Mouse (Mus musculus): ENCODE data around the gene Vax1.

The Vax1 gene

DNA sequence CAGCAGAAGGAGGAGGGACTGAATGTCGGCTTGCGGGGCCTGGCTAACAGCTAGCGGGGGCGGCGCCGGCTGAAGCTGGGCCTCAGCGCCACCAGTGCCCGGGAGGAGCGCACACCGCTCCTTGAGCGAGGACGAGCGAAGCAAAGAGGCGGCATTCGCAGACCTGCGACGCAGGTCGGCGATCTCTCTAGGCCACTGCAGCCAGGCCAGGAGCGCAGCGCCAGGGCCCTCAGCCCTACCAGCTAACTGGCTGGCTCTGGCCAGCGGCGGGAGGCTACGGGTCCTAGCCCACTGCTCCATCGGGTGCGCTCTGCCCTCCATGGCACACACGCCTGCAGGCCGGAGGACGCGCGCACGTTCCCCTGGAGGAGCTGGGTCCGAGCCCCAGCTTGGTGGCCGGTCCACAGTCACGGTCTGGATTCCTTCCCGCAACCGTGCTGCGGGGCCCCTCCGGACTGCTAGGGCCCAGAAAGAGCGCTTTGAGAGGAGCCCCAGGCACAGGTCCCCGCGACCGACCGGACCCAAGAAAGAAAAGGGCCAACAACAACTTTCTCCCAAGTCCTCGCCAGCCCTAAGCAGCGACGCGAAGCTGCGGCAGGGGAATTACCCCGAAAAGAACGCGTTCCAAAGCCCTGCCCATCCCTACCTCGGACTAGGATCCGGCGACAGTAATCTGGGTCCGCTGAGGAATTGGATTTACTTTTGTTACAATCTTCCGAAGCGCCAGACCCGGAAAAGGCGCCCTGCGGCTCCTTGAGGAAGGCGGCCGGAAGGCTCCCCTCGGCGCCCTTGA, 517 bp downstream of the Vax1 start:
- DNase-seq (ENCODE audit: low read depth, low spot score): no peak

DNA sequence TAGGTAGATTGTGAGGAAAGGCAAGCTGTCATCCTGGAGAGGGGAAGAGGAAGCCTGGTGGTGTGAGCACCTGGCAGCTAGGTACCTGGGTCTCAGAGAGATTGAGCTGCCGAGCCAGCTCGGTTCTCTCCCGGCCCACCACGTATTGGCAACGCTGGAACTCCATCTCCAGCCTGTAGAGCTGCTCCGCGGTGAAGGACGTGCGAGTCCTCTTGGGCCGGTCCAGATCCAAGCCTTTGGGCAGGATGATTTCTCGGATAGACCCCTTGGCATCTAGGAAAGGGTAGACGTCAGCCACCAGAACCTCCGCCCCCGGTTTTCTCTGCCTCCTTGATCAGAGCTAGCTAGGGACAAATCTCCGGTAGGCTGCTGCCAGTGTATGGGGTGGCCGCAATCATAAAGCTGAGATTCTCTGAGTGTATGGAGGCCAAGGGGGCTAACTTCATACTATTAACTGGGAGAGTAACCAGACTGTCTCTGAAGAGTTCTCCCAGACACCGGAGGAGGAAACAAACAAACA, 1.4 kb downstream of the Vax1 start:
- DNase-seq (ENCODE audit: low read depth, low spot score): no peak

DNA sequence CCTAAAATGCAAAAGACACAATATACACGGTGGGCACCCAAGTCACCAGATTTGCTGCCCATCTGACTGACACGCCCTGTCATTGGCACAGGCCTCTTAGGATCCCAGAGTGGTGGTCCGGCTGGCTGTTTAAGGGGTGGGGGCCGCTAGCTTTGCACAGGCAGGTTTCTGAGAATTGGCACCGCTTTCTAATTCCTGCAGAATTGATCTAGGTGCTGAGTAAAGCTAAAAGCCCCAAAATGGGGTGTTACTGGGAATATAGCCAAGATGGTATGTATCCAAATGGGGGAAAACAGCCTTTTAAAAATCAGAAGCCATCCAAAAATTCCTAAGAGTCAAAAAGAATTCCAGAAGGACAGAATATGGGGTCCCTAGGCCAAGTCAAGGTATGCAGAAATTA, 2.0 kb downstream of the Vax1 start:
- DNase-seq (ENCODE audit: low read depth, low spot score): no peak

DNA sequence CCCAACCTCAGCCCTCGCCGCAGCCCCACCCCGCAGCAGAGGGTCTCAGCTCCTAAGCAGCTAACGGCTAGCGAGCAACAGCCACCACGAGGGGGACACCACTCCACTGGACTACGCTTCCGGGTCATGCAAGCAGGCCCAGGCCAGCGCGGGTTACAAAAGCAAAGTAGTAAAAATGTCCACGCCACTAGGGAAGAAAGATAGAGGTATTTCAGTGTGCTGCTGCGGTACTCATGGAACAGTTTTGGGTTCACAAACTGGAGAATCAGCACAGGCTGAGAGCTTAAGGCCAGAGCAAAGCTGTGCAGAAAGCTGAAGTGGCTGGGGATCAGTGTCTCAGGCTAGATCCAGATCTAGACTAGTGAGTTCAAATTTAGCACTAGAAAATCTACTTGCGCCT, 3.0 kb downstream of the Vax1 start:
- no peak for DNase-seq (ENCODE audit: low read depth, low spot score)

DNA sequence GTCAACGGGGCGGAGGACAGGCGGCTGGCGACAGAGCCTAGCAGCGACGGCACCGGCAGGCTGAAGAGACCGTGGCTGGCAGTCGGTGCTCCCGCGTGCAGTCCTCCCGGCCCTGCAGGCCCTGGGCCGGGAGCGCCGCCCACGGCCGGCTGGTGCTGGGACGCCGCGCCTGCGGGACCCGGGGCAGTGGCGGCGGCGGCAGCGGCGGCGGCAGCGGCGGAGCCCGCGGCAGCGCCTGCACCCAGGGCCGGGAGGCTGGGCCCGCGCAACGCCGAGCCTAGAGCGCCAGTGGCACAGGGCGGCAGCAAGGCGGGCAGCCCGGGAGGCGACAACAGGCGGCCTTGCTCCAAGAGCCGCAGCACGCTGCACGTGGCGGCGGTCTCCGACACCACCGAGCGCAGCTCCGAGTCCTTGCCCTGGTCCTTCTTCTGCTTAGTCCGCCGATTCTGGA, 3.5 kb downstream of the Vax1 start:
- DNase-seq (ENCODE audit: low read depth, low spot score): no peak

DNA sequence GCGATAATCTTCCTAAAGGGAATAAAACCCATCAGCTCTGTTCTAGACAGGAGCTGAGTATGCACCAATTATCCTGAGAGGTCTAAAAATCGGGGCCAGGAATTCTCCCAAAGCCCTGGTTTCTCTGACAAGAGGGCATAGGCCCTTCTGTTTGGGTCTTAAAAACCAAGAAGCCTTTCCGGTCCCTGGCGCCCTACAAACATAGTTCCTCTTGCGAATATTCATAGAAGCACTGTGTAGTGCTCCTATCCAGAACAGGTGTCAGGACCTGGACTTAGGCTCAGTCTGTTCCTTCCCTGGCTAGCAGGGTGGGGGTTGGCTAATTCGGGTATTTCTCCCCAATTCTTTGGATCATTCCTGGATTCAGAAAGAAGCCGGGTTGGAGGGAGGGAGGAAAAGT, 4.3 kb downstream of the Vax1 start:
- no peak for DNase-seq (ENCODE audit: low read depth, low spot score)

DNA sequence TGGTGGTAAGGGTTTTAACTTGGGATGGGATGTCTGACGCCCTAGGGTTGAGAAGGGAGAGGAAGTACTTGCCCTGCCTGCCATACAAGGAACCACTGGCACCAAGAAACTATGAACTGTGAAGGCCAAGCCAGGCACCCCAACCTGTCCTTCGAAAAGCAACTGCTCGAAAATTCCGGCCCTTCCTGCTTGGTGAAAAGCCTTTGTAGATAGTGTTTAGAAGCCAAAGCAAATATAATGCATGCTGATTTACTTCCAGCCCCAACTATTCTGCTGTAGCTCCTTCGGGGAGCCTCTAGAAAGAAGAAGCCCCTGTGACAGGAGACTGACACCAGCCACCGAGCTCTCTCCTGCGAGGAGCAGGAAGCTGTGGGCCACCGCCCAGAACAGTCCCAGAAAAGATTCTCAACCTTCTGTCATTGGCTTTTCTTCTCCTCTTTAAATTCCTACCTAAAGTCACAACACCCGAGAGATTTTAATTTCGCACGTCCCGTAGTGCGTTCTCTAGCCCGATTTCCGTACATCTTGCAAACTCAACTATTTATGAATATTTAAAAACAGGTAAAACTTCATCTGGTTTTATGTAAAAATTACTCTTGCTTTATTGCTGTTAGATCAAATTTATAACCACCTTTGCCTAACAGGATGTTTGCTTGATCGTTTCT, 4.8 kb downstream of the Vax1 start:
- no peak for DNase-seq (ENCODE audit: low read depth, low spot score)

DNA sequence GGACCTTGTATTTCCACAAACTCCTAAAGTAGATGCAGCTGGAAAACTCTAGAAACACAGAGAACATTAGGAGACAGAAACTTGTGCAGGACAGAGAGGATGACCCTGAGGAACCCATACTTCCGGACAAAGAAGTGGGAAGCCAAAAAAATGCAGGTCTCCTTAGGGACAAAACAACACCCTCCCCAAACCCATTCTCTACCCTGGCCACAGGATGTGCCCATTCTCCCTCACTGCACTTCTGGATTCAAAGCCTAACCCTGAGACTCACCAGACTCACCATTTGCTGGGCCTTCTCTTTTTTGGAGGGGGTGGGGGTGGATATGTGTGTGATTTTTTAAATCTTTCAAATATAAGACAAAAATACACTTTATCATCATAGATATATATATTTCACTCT, 5.7 kb downstream of the Vax1 start:
- no peak for DNase-seq (ENCODE audit: low read depth, low spot score)

DNA sequence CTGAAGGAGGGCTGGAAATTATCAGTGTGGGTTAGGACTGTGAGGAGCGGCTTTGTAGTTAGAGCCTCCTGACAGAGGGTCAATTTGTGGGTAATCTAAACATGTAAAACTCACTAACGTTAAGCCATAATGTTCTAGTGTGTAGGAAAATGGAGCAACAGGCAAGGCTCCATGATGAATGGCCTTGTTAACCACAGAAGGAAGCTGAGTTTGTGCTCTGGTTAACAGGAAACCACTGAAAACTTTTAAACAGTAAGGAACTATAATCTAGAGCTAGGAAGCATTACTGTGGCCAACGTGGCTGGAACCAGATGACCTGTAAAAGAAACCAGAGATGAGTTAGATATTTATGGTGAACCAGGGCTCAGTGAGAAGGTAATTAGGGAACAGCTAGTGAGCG, 13.2 kb downstream of the Vax1 start:
- DNase-seq (ENCODE audit: low read depth, low spot score): no peak

DNA sequence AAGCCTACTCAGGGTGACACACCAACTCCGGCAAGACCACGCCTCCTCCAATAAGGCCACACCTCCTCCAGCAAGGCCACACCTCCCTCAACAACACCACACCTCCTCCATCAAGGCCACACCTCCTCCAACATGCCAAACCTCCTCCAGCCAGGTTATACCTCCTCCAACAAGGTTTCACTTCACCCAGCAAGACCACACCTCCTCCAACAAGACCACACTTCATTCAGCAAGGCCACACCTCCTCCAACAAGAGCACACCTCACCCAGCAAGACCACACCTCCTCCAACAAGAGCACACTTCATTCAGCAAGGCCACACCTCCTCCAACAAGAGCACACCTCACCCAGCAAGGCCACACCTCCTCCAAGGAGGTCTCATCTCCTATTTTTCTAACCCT, 15.7 kb downstream of the Vax1 start:
- DNase-seq (ENCODE audit: low read depth, low spot score): no peak

DNA sequence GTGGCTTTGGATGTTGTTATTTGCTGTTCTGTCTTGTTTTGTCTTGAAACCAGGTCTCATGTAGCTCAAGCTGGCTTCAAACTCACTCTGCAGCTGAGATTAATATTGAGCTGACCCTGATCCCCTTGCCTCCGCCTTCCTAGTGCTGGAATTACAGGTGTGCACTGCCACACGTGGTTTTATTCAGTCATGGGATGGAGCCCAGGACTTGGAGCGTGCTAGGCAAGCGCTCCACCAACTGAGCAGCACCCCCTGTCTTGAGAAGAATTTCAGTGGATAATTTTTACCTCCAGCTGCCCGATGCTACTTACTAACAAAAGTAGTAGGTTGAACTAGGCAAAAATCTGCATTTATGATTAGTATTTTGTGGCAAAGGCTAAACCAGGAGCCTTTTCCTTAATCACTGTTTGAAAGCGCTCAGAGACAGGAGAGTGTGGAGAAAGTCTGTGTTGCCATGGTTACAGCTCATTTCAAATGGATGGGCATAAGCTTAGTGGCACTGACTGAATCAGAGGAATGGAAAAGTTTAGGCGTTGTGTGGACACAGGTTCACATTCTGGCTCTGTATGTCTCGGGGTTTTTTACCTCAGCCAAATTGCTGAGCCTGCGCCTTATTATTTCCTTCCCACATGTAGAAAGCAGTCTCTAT, 24.2 kb downstream of the Vax1 start:
- no peak for DNase-seq (ENCODE audit: low read depth, low spot score)

DNA sequence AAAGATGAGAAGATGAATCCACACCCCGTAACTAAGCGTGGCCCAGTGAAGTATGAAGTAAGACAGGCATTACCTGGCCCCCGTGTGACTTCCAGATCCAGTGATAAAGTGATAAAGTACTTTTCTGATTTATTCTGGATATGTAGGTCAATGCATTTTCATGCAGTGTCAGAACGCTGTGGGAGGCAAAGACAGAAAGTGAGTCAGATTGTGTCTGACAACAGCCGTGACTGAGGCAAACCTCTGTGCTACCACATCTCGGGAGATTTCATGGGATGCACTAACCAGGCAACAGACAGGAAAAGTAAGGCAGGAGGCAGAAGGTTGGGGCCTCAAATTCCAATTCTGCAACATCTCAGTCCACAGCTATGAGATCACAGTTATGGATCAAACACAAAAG, 24.8 kb downstream of the Vax1 start:
- no peak for DNase-seq (ENCODE audit: low read depth, low spot score)

DNA sequence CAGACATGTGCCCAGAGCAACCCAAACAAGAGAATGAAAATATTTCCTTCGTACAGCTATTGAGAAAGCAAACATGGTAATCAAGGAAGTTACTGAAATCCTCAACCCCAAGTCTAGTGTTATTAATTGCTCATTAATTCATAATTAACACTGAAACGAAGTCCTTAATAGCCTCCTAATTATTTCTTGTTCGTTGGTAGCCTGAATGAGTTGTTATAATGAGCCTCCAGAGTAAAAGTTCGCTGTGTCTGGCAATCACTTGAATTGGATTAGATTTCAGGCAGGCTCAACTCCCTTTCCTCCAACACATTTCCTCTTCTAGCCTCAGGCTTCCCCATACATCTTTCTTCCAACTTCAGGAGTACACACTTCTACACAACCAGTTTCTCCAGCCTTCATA, 27.6 kb downstream of the Vax1 start:
- no peak for DNase-seq (ENCODE audit: low read depth, low spot score)

DNA sequence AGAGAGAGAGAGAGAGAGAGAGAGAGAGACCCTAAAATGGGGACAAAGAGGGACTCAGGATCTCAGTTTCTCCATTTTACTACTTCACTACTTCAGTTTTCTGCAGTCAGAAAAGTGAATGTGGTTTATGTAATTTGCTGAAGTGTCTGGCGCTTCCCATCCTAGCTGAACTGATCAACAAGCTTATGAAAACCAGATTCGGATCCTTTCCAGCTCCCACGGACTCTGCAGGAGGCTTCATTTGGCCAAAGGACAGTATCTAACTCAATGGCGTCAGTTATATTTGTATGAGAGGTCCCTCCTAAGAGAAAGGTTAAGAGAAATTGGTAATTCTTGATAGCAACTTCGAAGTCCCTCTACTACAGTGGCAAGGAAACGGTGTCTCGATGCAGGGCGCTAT, 34.5 kb downstream of the Vax1 start:
- no peak for DNase-seq (ENCODE audit: low read depth, low spot score)

DNA sequence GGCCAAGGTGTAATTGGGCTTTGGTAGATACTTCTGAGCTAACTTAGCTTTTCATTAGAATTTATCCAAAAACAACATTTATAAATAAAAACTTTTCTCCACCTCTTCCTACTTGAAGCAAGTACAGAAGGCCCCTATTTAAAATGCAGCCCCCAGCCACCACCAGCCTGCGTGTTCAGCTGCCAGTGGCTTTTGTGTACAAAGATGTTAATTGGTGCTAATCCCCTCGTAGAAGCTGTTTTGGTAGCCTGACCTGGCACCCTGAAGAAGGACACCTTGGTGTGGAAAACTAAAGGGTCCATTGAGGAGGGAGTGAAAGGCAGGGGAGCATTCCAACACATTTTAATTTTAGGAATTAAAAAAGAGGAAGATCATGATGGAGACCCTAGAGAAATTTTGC, 34.9 kb downstream of the Vax1 start:
- DNase-seq (ENCODE audit: low read depth, low spot score): no peak

DNA sequence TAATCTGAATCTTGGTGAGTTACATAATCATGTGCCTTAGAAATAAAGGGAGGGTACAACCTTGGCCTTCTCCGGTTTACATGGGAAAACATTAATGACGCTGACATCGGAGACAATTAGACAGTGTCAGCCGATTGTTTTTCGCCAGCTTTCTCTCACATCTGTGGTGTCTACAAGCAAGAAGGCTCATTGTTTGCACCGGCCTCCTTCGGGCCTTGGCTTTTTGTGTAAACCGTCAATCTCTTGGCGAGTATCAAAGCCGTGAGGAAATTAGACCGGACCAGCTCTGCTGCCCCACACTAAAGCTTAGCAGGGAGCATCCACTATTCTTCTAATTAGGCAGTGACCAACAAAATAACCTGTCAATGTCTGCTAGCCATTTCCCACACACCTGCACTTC, 36.7 kb downstream of the Vax1 start:
- DNase-seq (ENCODE audit: low read depth, low spot score): no peak

DNA sequence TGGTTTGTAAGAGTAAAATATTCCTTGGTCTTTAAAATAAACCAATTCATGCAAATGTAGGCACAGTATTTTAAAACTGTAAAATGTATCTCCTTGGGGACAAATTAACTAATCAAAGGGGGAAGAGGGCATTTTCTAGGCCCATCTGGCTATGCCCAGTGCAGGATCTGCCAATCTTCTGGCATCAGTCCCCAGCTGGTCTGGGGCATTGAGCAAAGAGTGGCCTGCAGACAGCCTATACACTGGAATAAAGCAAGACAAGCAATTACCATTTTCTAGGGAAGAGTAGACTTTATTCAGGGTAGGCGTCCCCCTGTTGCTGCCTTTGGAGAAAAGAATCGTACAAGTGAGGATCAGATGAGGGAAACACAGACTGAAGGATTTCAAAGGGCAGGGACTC, 40.2 kb downstream of the Vax1 start:
- no peak for DNase-seq (ENCODE audit: low read depth, low spot score)

DNA sequence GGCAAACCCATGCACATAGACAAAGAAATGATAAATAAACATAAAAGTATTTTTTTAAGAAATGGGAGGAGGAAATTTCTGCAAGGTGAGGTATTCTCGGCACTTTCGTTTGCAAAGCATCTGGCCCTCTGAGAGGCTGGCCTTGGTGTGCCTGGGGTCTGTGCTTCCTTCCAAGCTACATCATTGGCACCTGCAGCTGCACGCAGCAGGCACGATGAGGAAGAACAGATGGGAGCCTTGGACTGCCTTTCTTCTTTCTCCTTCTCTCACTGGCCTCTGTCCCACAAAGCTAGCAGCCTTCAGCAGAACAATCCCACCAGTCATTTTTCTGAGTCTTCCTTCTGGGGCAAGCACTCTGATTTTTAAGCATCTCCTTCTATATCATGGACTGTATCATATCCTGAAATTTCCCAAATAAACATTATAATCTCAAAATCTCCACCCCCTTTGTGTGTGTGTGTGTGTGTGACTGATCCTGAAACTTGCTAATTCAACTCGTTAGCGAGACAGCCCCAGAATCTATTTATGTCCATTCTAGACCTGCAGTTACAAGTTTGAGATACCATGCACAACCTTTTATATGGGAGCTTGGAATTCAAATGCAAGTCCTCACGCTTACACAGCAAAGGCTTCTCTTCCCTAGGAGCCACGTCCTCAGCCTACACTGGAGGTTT, 41.2 kb downstream of the Vax1 start:
- no peak for DNase-seq (ENCODE audit: low read depth, low spot score)

DNA sequence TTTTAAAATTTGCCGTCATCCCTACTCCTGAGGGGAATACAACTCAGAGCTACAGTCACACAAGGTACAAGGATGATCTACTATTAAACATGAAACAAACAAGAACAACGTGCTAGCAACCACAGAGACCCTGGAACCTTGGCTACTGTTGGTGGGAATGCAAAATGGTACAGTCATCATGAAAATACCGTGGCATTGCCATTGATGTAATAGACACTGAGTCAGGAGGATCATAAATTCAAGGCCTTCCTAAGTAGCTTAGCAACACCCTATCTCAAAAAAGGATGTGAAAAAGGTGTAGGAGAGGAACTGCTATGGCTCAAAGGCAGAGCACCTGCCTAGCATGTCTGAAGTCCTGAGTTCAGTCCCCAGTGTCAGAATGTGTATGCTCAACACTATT, 42.4 kb downstream of the Vax1 start:
- no peak for DNase-seq (ENCODE audit: low read depth, low spot score)

All from embryo, embryonic 11.5 days (tissue).